Mouse (Mus musculus) MEL (cell line): Measurements from ENCODE around the gene Bad. TPM values are rescaled to one million over a fixed set of nuclear protein-coding genes. Genes with fewer than 3 reads are reported as not detected.

Source experiments
- DNase-seq: peaks from one replicate; pipeline ENCODE4 v3.0.0; 2011; ENCODE audit warnings: low read depth, low spot score
- H3K27ac ChIP-seq: 2 replicates; pipeline ENCODE4 v1.5.1; 2012; ENCODE audit warnings: low read depth, mild to moderate bottlenecking, control low read depth, low read length, moderate library complexity; ENCODE audit not compliant: control insufficient read depth
- H3K27me3 ChIP-seq, 2 experiments: fragments of 150-350 bp in 1 of 2; sonication (generic) in 1 of 2; 2 replicates each; pipeline ENCODE4 v1.6.1; 2012; ENCODE audit warnings: low read length in 2 of 2, mild to moderate bottlenecking in 2 of 2, improper control_type of control experiment in 1 of 2, moderate library complexity in 1 of 2; ENCODE audit not compliant: insufficient read depth in 2 of 2, control insufficient read depth in 1 of 2
- H3K36me3 ChIP-seq, 2 experiments: 2 replicates each; pipeline ENCODE4 v1.6.1; 2012 to 2014; ENCODE audit warnings: low read length in 2 of 2, improper control_type of control experiment in 1 of 2, inconsistent platforms in 1 of 2, mild to moderate bottlenecking in 1 of 2; ENCODE audit not compliant: insufficient read depth in 2 of 2, control insufficient read depth in 1 of 2
- H3K4me1 ChIP-seq, 2 experiments: fragments of 150-350 bp in 1 of 2; sonication (generic) in 1 of 2; 2 replicates each; pipeline ENCODE4 v1.6.1; 2012; ENCODE audit warnings: low read length in 2 of 2, improper control_type of control experiment in 1 of 2, mild to moderate bottlenecking in 1 of 2; ENCODE audit not compliant: insufficient read depth in 2 of 2, control insufficient read depth in 1 of 2
- H3K4me3 ChIP-seq, 2 experiments: fragments of 150-350 bp in 1 of 2; sonication (generic) in 1 of 2; 2 replicates each; pipeline ENCODE4 v1.5.1; 2012; ENCODE audit warnings: low read depth in 2 of 2, low read length in 2 of 2, mild to moderate bottlenecking in 2 of 2, moderate library complexity in 2 of 2, control low read depth in 1 of 2, improper control_type of control experiment in 1 of 2; ENCODE audit not compliant: control insufficient read depth in 1 of 2, insufficient read depth in 1 of 2
- H3K79me2 ChIP-seq: 2 replicates; pipeline ENCODE4 v1.6.1; 2012; ENCODE audit warnings: mild to moderate bottlenecking, low read length, moderate library complexity; ENCODE audit not compliant: control insufficient read depth, poor library complexity, insufficient read depth
- H3K9ac ChIP-seq: 2 replicates; pipeline ENCODE4 v1.6.1; 2012; ENCODE audit warnings: low read depth, mild to moderate bottlenecking, control low read depth, low read length, moderate library complexity; ENCODE audit not compliant: control insufficient read depth, poor library complexity, severe bottlenecking
- H3K9me3 ChIP-seq: fragments of 150-350 bp; sonication (generic); replicated peaks from 2 replicates; pipeline ENCODE4 v1.6.1; 2012; ENCODE audit warnings: mild to moderate bottlenecking, low read length, improper control_type of control experiment, moderate library complexity; ENCODE audit not compliant: insufficient read depth
- CHD2 ChIP-seq: IDR thresholded peaks from 2 replicates; pipeline ENCODE4 v1.6.1; 2011; ENCODE audit warnings: low read length, improper control_type of control experiment
- CTCF ChIP-seq, 3 experiments: IDR thresholded peaks in 2 of 3; conservative IDR thresholded peaks in 1 of 3; 2 replicates each; pipeline ENCODE4 v1.5.1; 2011 to 2012; ENCODE audit warnings: low read length in 3 of 3, low read depth in 2 of 3, mild to moderate bottlenecking in 2 of 3, improper control_type of control experiment in 1 of 3, inconsistent platforms in 1 of 3, mixed read lengths in 1 of 3, moderate library complexity in 1 of 3; ENCODE audit not compliant: control insufficient read depth in 1 of 3, insufficient read depth in 1 of 3, poor library complexity in 1 of 3, severe bottlenecking in 1 of 3
- E2F4 ChIP-seq: IDR thresholded peaks from 2 replicates; pipeline ENCODE4 v1.6.1; 2011; ENCODE audit warnings: low read depth, low read length, improper control_type of control experiment, borderline replicate concordance
- ELF1 ChIP-seq: IDR thresholded peaks from 2 replicates; pipeline ENCODE4 v1.6.1; 2014; ENCODE audit warnings: low read depth, mild to moderate bottlenecking, inconsistent platforms, low read length, improper control_type of control experiment, moderate library complexity
- GATA1 ChIP-seq: IDR thresholded peaks from 2 replicates; pipeline ENCODE4 v1.6.1; 2011; ENCODE audit warnings: low read depth, low read length, improper control_type of control experiment
- HCFC1 ChIP-seq: IDR thresholded peaks from 2 replicates; pipeline ENCODE4 v1.6.1; 2012; ENCODE audit warnings: low read depth, mild to moderate bottlenecking, inconsistent platforms, low read length, improper control_type of control experiment, moderate library complexity
- JUND ChIP-seq: IDR thresholded peaks from 2 replicates; pipeline ENCODE4 v1.6.1; 2011; ENCODE audit warnings: low read depth, mild to moderate bottlenecking, improper control_type of control experiment, low read length
- KAT2A ChIP-seq: conservative IDR thresholded peaks from 2 replicates; pipeline ENCODE4 v1.6.1; 2012; ENCODE audit warnings: low read depth, low read length, improper control_type of control experiment, inconsistent platforms
- MAZ ChIP-seq: IDR thresholded peaks from 2 replicates; pipeline ENCODE4 v1.6.1; 2012; ENCODE audit warnings: low read depth, mild to moderate bottlenecking, inconsistent platforms, low read length, improper control_type of control experiment
- MYB ChIP-seq: IDR thresholded peaks from 2 replicates; pipeline ENCODE4 v1.6.1; 2011; ENCODE audit warnings: mild to moderate bottlenecking, low read depth, low read length, improper control_type of control experiment
- NELFE ChIP-seq: IDR thresholded peaks from 2 replicates; pipeline ENCODE4 v1.6.1; 2011; ENCODE audit warnings: low read depth, low read length, improper control_type of control experiment
- POLR2A ChIP-seq, 2 experiments: IDR thresholded peaks; 2 replicates each; pipeline ENCODE4 v1.6.1; 2011 to 2012; ENCODE audit warnings: low read length in 2 of 2, mild to moderate bottlenecking in 2 of 2, control low read depth in 1 of 2, improper control_type of control experiment in 1 of 2, low read depth in 1 of 2, moderate library complexity in 1 of 2; ENCODE audit not compliant: control insufficient read depth in 1 of 2, insufficient read depth in 1 of 2, poor library complexity in 1 of 2
- RAD21 ChIP-seq: IDR thresholded peaks from 2 replicates; pipeline ENCODE4 v1.6.1; 2011; ENCODE audit warnings: mild to moderate bottlenecking, low read depth, low read length, improper control_type of control experiment
- RCOR1 ChIP-seq: IDR thresholded peaks from 2 replicates; pipeline ENCODE4 v1.6.1; 2012; ENCODE audit warnings: low read depth, mild to moderate bottlenecking, inconsistent platforms, low read length, improper control_type of control experiment
- SIN3A ChIP-seq: IDR thresholded peaks from 2 replicates; pipeline ENCODE4 v1.6.1; 2012; ENCODE audit warnings: low read length, improper control_type of control experiment, inconsistent platforms
- TAL1 ChIP-seq: IDR thresholded peaks from 2 replicates; pipeline ENCODE4 v1.6.1; 2012; ENCODE audit warnings: mild to moderate bottlenecking, inconsistent platforms, low read length, moderate library complexity, mixed read lengths
- USF1 ChIP-seq: IDR thresholded peaks from 2 replicates; pipeline ENCODE4 v1.6.1; 2014; ENCODE audit warnings: low read depth, mild to moderate bottlenecking, inconsistent platforms, low read length, improper control_type of control experiment, moderate library complexity
- ZKSCAN1 ChIP-seq: IDR thresholded peaks from 2 replicates; pipeline ENCODE4 v1.6.1; 2012; ENCODE audit warnings: low read depth, mild to moderate bottlenecking, inconsistent platforms, low read length, improper control_type of control experiment, moderate library complexity
- polyA plus RNA-seq, 2 experiments: library from polyadenylated mRNA; stranded (reverse) in 1 of 2; unstranded in 1 of 2; fragments of >175 nt in 1 of 2; fragments of >200 nt in 1 of 2; gene quantifications; 2 replicates each; pipeline versions ENCODE4 v1.2.1 to v1.2.4; 2012; ENCODE audit warnings: low replicate concordance in 2 of 2, low read depth in 1 of 2; ENCODE audit not compliant: insufficient read length in 2 of 2, insufficient read depth in 1 of 2, missing spikeins in 1 of 2
- total RNA-seq: library from RNA; depleted of rRNA; stranded (reverse); fragments of 300-350 nt; gene quantifications from 2 replicates; pipeline ENCODE4 v1.2.3, GENCODE M21; 2012

Gene Bad
- total and polyA plus RNA-seq, 3 experiments, result 51.7 to 69.7 TPM; not detected in 1

DNA sequence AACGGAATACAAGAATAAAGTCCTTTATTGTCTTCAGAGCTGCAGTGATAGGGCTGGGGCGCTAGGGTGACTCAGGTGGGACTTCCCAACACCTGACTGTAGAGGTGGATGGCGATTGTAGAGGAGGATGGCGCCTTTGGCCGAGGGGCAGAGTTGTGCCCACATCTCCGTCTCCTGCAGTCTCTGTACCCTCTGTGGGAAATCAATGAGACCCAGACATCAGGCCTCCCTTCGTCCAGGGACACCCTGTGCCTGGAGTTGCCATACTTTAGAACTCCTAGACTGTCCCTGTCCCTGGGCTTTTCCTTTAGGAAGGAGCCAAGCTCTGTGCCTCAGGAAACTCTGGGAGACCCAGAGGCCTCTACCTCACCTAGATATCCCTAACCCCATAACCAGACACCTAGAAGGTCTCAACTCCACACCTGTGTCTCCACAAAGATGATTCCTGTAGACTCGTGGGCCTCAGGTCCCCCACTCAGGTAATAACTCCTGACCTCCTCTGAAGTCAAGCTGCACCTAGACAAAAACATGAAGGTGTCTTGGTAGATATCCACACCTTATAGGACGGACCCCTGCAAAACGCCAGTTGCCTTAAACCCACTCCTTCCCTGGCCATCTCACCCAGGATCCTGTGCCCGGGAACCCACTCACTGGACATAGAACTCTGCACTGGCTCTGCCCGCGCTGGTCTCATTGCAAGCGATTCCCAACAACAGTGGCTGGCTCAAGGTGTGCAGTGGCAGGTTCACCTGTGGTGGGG, 51.5 kb downstream of the Bad start:
- Histone ChIP-seq H3K27me3 (no peaks in the 10 kb centered on the region), H3K27ac (peak overlapping the region; percentile 25), H3K79me2 (peaks cover 4% of the 10 kb centered on the region; the same call in 1 of the 2 replicates), H3K36me3 (0 out of 4 replicates have a peak, but pooled peaks cover 0 to 2% of the 10 kb centered on the region in 2 experiments), H3K9me3 (no peaks in the 10 kb centered on the region), H3K4me3 (peak overlapping the region; percentile 56 to 74), H3K9ac (peak overlapping the region; percentile 72), H3K4me1 (peaks cover 2 to 24% of the 10 kb centered on the region in 2 experiments; a peak in 3 of 4 replicates)
- TF ChIP-seq TAL1, result no peak
- no peak for TF ChIP-seq MYB
- no peak for TF ChIP-seq E2F4
- TF ChIP-seq KAT2A, result no peak
- TF ChIP-seq ZKSCAN1, result no peak
- TF ChIP-seq RAD21, result no peak
- TF ChIP-seq RCOR1, result no peak
- DNase-seq, result no peak

DNA sequence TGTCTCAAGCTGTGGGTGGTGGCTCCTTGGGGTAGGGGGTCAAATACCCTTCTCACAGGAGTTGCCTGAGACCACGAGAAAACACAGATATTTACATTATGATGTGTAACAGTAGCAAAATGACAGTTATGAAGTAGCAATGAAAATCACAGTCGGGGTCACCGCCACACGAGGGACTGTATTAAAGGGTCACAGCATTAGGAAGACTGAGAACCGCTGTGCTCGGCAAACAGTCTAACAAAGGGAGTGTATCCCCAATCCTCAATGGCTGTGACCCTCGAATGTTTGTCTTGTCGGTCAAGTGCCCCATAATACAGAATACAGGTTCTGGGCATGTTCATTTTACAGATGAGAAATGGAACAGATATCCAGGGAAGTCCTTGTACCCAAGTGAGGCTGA, 52.3 kb downstream of the Bad start:
- no peak overlapping the region for H3K4me3 ChIP-seq
- no peak for TF ChIP-seq USF1
- TF ChIP-seq MYB, result no peak
- no peak for TF ChIP-seq E2F4
- TF ChIP-seq RAD21, result no peak
- no peak for TF ChIP-seq JUND
- TF ChIP-seq CHD2, result no peak
- no peak for TF ChIP-seq HCFC1
- TF ChIP-seq POLR2A (IDR thresholded peaks at IDR 0.05; ENCODE audit: control insufficient read depth in 1 of 2, insufficient read depth in 1 of 2, low read depth in 1 of 2, low read length in 2 of 2, poor library complexity in 1 of 2), result no peak
- TF ChIP-seq GATA1, result no peak
- no peak for TF ChIP-seq NELFE
- TF ChIP-seq SIN3A, result no peak
- TF ChIP-seq ELF1, result no peak
- TF ChIP-seq CTCF (IDR thresholded peaks at IDR 0.05 in 2 of 3, conservative IDR thresholded peaks at IDR 0.05 in 1 of 3; ENCODE audit: control insufficient read depth in 1 of 3, insufficient read depth in 1 of 3, low read depth in 2 of 3, low read length in 3 of 3, poor library complexity in 1 of 3, severe bottlenecking in 1 of 3), result no peak
- no peak for TF ChIP-seq MAZ
- no peak for DNase-seq
- H3K36me3 ChIP-seq, result 0 out of 4 replicates have a peak, but pooled peaks cover 0 to 2% of the 10 kb centered on the region in 2 experiments
- H3K27ac ChIP-seq, result no peak overlapping the region
- no peaks in the 10 kb centered on the region for H3K9me3 ChIP-seq
- H3K9ac ChIP-seq, result no peak overlapping the region
- H3K27me3 ChIP-seq, result no peaks in the 10 kb centered on the region
- H3K4me1 ChIP-seq, result peaks cover 2 to 22% of the 10 kb centered on the region in 2 experiments; a peak in 3 of 4 replicates
- peaks cover 4% of the 10 kb centered on the region; the same call in 1 of the 2 replicates for H3K79me2 ChIP-seq
